Mouse (Mus musculus): ENCODE measurements around the gene Rai1. TPM values are rescaled to one million over a fixed set of nuclear protein-coding genes. Genes with fewer than 3 reads are reported as not detected.

The Rai1 gene
- polyA plus RNA-seq, 1 experiment from 2014 or later, result 22.9 TPM

Small RNA genes lying within 50 kb of the gene (microRNA-seq; reads per million reads assigned to microRNA genes)
- gene Mir6921, result not detected
- gene Mir6922, result not detected

Other genes with a start within 250 kb of the Rai1 start
- 45.6 and 49.6 TPM in 2 replicates for gene Med9, start 156.8 kb upstream of the Rai1 start, polyA plus RNA-seq (2015; fragmentation: Nextera tagmentation; extraction: Ambion mirVana)
- 2.9 and 3.2 TPM in 2 replicates for gene Rasd1, start 140.1 kb upstream of the Rai1 start, polyA plus RNA-seq (2015; fragmentation: Nextera tagmentation; extraction: Ambion mirVana)
- 6.5 and 8.0 TPM in 2 replicates for gene Pemt, start 58.5 kb upstream of the Rai1 start, polyA plus RNA-seq (2015; fragmentation: Nextera tagmentation; extraction: Ambion mirVana)
- 65.9 and 74.3 TPM in 2 replicates for gene Srebf1, start 117.6 kb downstream of the Rai1 start, polyA plus RNA-seq (2015; fragmentation: Nextera tagmentation; extraction: Ambion mirVana)
- gene Tom1l2, start 247.9 kb downstream of the Rai1 start, polyA plus RNA-seq (2015; fragmentation: Nextera tagmentation; extraction: Ambion mirVana), result 29.6 and 33.4 TPM in 2 replicates
- 11.2 and 11.3 TPM in 2 replicates for gene Drc3, start 248.3 kb downstream of the Rai1 start, polyA plus RNA-seq (2015; fragmentation: Nextera tagmentation; extraction: Ambion mirVana)